Mouse (Mus musculus): ENCODE data around the gene Ifnl2. TPM values are rescaled to one million over a fixed set of nuclear protein-coding genes. Genes with fewer than 3 reads are reported as not detected.

Ifnl2 gene
- polyA plus RNA-seq, 1 experiment from 2014 or later, result not detected

GRCm38 (mm10) chr7:28505585-28505984 lies 4.7 kb downstream of the Ifnl2 start:
- H3K9ac ChIP-seq (ENCODE audit: low read depth, low read length), result no peak overlapping the region
- no peak overlapping the region for H3K4me2 ChIP-seq (replicated peaks; ENCODE audit: low read depth)
- no peak overlapping the region for H3K4me3 ChIP-seq (ENCODE audit: low read depth, low read length)
- H3K4me1 ChIP-seq (replicated peaks; ENCODE audit: control insufficient read depth, insufficient read depth, low read length), result no peaks in the 10 kb centered on the region
- ATAC-seq, result no peak
- no peak overlapping the region for H3K27ac ChIP-seq (ENCODE audit: low read depth, low read length)
- H3K36me3 ChIP-seq (ENCODE audit: control insufficient read depth, insufficient read depth), result no peaks in the 10 kb centered on the region
- H3K27me3 ChIP-seq (replicated peaks; ENCODE audit: control insufficient read depth, insufficient read depth, low read length), result no peaks in the 10 kb centered on the region
- TF ChIP-seq CTCF (IDR thresholded peaks at IDR 0.05; ENCODE audit: low read depth), result no peak
- H3K9me3 ChIP-seq (ENCODE audit: control insufficient read depth), result no peaks in the 10 kb centered on the region
- WGBS, result 5% methylated on average over 5 of the region's 5 CpGs

DNA sequence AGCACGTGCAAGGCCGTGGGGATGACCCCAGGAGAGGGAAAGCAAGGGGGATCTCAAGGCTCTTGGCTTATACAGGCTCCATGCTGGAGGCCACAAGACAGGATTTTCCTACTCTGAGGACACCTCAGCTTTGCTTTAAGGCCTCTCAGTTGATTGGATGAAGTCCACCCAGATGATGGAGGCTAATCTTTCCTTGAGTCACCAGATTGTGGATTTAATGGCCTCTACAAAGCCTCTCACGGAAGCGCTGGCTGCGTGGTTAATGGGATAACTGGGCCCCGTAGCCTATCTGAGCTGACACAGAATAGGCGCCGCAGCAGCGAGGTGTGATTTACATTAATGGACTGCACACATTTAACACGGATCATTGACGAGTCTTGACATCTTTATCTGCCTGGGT lies 14.8 kb downstream of the Ifnl2 start:
- Histone ChIP-seq H3K27ac (ENCODE audit: low read depth, low read length) (no peak overlapping the region), H3K27me3 (replicated peaks; ENCODE audit: control insufficient read depth, insufficient read depth, low read length) (no peaks in the 10 kb centered on the region), H3K9ac (ENCODE audit: low read depth, low read length) (no peak overlapping the region), H3K4me1 (replicated peaks; ENCODE audit: control insufficient read depth, insufficient read depth, low read length) (no peaks in the 10 kb centered on the region), H3K36me3 (ENCODE audit: control insufficient read depth, insufficient read depth) (no peaks in the 10 kb centered on the region), H3K4me3 (ENCODE audit: low read depth, low read length) (no peak overlapping the region), H3K4me2 (replicated peaks; ENCODE audit: low read depth) (no peak overlapping the region), H3K9me3 (ENCODE audit: control insufficient read depth) (no peaks in the 10 kb centered on the region)
- TF ChIP-seq CTCF (IDR thresholded peaks at IDR 0.05; ENCODE audit: low read depth), result no peak
- no peak for ATAC-seq
- 76% methylated on average over 11 of the region's 11 CpGs for WGBS

- Histone ChIP-seq H3K27ac (ENCODE audit: low read depth, low read length) (no peak overlapping the region), H3K9ac (ENCODE audit: low read depth, low read length) (no peak overlapping the region), H3K4me3 (ENCODE audit: low read depth, low read length) (no peak overlapping the region), H3K27me3 (replicated peaks; ENCODE audit: control insufficient read depth, insufficient read depth, low read length) (no peaks in the 10 kb centered on the region), H3K9me3 (ENCODE audit: control insufficient read depth) (no peaks in the 10 kb centered on the region), H3K4me1 (replicated peaks; ENCODE audit: control insufficient read depth, insufficient read depth, low read length) (no peaks in the 10 kb centered on the region), H3K4me2 (replicated peaks; ENCODE audit: low read depth) (no peak overlapping the region), H3K36me3 (ENCODE audit: control insufficient read depth, insufficient read depth) (no peaks in the 10 kb centered on the region)
- ATAC-seq, result no peak
- 89% methylated on average over 8 of the region's 8 CpGs for WGBS
- TF ChIP-seq CTCF (IDR thresholded peaks at IDR 0.05; ENCODE audit: low read depth), result no peak
Measured at GRCm38 (mm10) chr7:28492310-28492709, 17.9 kb downstream of the Ifnl2 start.

DNA sequence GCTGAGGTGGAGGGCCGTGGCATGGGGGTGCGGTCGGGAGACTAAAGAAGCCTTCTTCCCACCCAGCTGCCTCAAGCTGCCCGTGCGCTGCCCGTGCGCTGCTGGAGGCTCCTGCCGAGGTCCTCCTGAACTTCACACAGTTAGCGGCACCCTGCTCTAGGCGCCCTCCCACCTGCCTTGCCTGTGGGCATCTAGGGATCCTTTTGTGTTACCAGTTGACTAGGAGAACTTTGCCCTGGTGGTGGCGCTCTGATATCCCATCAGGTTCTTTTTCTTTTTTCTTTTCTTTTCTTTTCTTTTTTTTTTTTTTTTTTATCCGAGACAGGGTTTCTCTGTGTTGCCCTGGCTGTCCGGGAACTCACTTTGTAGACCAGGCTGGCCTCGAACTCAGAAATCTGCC lies 19.4 kb downstream of the Ifnl2 start:
- H3K4me2 ChIP-seq (replicated peaks; ENCODE audit: low read depth), result peak overlapping the region; percentile 33; the same call in 1 of the 2 replicates
- WGBS, result 29% methylated on average over 14 of the region's 14 CpGs
- H3K27ac ChIP-seq (ENCODE audit: low read depth, low read length), result no peak overlapping the region
- no peak for TF ChIP-seq CTCF (IDR thresholded peaks at IDR 0.05; ENCODE audit: low read depth)
- no peaks in the 10 kb centered on the region for H3K36me3 ChIP-seq (ENCODE audit: control insufficient read depth, insufficient read depth)
- no peaks in the 10 kb centered on the region for H3K4me1 ChIP-seq (replicated peaks; ENCODE audit: control insufficient read depth, insufficient read depth, low read length)
- ATAC-seq, result no peak
- no peaks in the 10 kb centered on the region for H3K27me3 ChIP-seq (replicated peaks; ENCODE audit: control insufficient read depth, insufficient read depth, low read length)
- no peak overlapping the region for H3K9ac ChIP-seq (ENCODE audit: low read depth, low read length)
- no peak overlapping the region for H3K4me3 ChIP-seq (ENCODE audit: low read depth, low read length)
- H3K9me3 ChIP-seq (ENCODE audit: control insufficient read depth), result no peaks in the 10 kb centered on the region

GRCm38 (mm10) chr7:28490410-28490809 lies 19.8 kb downstream of the Ifnl2 start:
- no peak overlapping the region for H3K4me3 ChIP-seq (ENCODE audit: low read depth, low read length)
- TF ChIP-seq CTCF (IDR thresholded peaks at IDR 0.05; ENCODE audit: low read depth), result peak; percentile 86
- peak overlapping the region; percentile 33; the same call in 1 of the 2 replicates for H3K4me2 ChIP-seq (replicated peaks; ENCODE audit: low read depth)
- WGBS, result 4% methylated on average over 10 of the region's 10 CpGs
- H3K27ac ChIP-seq (ENCODE audit: low read depth, low read length), result no peak overlapping the region
- ATAC-seq, result peak; percentile 83
- no peaks in the 10 kb centered on the region for H3K27me3 ChIP-seq (replicated peaks; ENCODE audit: control insufficient read depth, insufficient read depth, low read length)
- no peaks in the 10 kb centered on the region for H3K36me3 ChIP-seq (ENCODE audit: control insufficient read depth, insufficient read depth)
- no peaks in the 10 kb centered on the region for H3K4me1 ChIP-seq (replicated peaks; ENCODE audit: control insufficient read depth, insufficient read depth, low read length)
- no peaks in the 10 kb centered on the region for H3K9me3 ChIP-seq (ENCODE audit: control insufficient read depth)
- no peak overlapping the region for H3K9ac ChIP-seq (ENCODE audit: low read depth, low read length)

DNA sequence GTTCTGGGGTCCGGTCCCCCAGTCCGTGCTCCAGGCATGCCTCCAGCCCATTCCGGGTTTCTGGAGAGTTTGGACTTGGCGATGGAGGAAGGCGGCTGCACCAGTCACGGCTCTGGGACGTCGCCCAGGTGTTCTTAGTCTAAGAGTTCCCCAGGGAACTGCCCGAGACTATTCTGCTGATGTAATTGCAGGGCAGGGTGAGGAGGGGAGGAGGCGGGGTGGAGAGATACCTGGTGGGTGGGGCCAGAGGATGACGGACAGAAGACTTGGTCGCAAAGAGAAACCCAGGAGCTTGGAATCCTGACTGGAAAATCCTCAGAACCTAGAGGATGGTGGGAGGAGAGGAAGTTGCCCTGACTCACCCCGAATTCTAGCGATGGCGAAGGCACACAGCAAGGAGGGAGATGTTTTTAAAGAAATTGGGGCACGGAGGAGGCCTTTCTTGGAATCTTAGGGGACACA lies 22.2 kb downstream of the Ifnl2 start:
- Histone ChIP-seq H3K9ac (ENCODE audit: low read depth, low read length) (no peak overlapping the region), H3K4me3 (ENCODE audit: low read depth, low read length) (peak overlapping the region; percentile 16; the same call in 1 of the 2 replicates), H3K27ac (ENCODE audit: low read depth, low read length) (no peak overlapping the region), H3K4me1 (replicated peaks; ENCODE audit: control insufficient read depth, insufficient read depth, low read length) (no peaks in the 10 kb centered on the region), H3K9me3 (ENCODE audit: control insufficient read depth) (no peaks in the 10 kb centered on the region), H3K36me3 (ENCODE audit: control insufficient read depth, insufficient read depth) (no peaks in the 10 kb centered on the region), H3K27me3 (replicated peaks; ENCODE audit: control insufficient read depth, insufficient read depth, low read length) (no peaks in the 10 kb centered on the region), H3K4me2 (replicated peaks; ENCODE audit: low read depth) (peak overlapping the region; percentile 47)
- TF ChIP-seq CTCF (IDR thresholded peaks at IDR 0.05; ENCODE audit: low read depth), result no peak
- WGBS, result 1% methylated on average over 16 of the region's 16 CpGs
- peak; percentile 60; the same call in 1 of the 2 replicates for ATAC-seq

GRCm38 (mm10) chr7:28484192-28484591 lies 26.1 kb downstream of the Ifnl2 start:
- Histone ChIP-seq H3K27ac (ENCODE audit: low read depth, low read length) (no peak overlapping the region), H3K4me1 (replicated peaks; ENCODE audit: control insufficient read depth, insufficient read depth, low read length) (no peaks in the 10 kb centered on the region), H3K4me3 (ENCODE audit: low read depth, low read length) (no peak overlapping the region), H3K9ac (ENCODE audit: low read depth, low read length) (no peak overlapping the region), H3K4me2 (replicated peaks; ENCODE audit: low read depth) (no peak overlapping the region), H3K36me3 (ENCODE audit: control insufficient read depth, insufficient read depth) (no peaks in the 10 kb centered on the region), H3K27me3 (replicated peaks; ENCODE audit: control insufficient read depth, insufficient read depth, low read length) (no peaks in the 10 kb centered on the region), H3K9me3 (ENCODE audit: control insufficient read depth) (no peaks in the 10 kb centered on the region)
- WGBS, result 26% methylated on average over 4 of the region's 4 CpGs
- no peak for ATAC-seq
- no peak for TF ChIP-seq CTCF (IDR thresholded peaks at IDR 0.05; ENCODE audit: low read depth)

Measured in intestine, postnatal 0 days (tissue).